Mouse (Mus musculus): ENCODE measurements around the gene Snx29.

Snx29 gene

GRCm38 (mm10) chr16:11589782-11590695, 267.3 kb downstream of the Snx29 start:
- DNase-seq (ENCODE audit: low read depth, low spot score) = no peak

GRCm38 (mm10) chr16:11596599-11596998, 273.9 kb downstream of the Snx29 start:
- no peak for DNase-seq (ENCODE audit: low read depth, low spot score)

GRCm38 (mm10) chr16:11597769-11598168, 275.1 kb downstream of the Snx29 start:
- DNase-seq (ENCODE audit: low read depth, low spot score) = no peak

GRCm38 (mm10) chr16:11599523-11599922, 276.8 kb downstream of the Snx29 start:
- DNase-seq (ENCODE audit: low read depth, low spot score) = no peak

- no peak for DNase-seq (ENCODE audit: low read depth, low spot score)
Measured at GRCm38 (mm10) chr16:11601336-11602082, 278.8 kb downstream of the Snx29 start.

GRCm38 (mm10) chr16:11603667-11604422, 281.1 kb downstream of the Snx29 start:
- DNase-seq (ENCODE audit: low read depth, low spot score) = no peak

- DNase-seq (ENCODE audit: low read depth, low spot score) = no peak
Measured at GRCm38 (mm10) chr16:11612526-11613126, 289.9 kb downstream of the Snx29 start.

GRCm38 (mm10) chr16:11614401-11615014, 291.8 kb downstream of the Snx29 start:
- no peak for DNase-seq (ENCODE audit: low read depth, low spot score)

- DNase-seq (ENCODE audit: low read depth, low spot score) = no peak
Measured at GRCm38 (mm10) chr16:11615633-11616032, 292.9 kb downstream of the Snx29 start.

GRCm38 (mm10) chr16:11619951-11620350, 297.2 kb downstream of the Snx29 start:
- no peak for DNase-seq (ENCODE audit: low read depth, low spot score)

GRCm38 (mm10) chr16:11621042-11621441, 298.3 kb downstream of the Snx29 start:
- DNase-seq (ENCODE audit: low read depth, low spot score) = no peak

GRCm38 (mm10) chr16:11621664-11622063, 299.0 kb downstream of the Snx29 start:
- no peak for DNase-seq (ENCODE audit: low read depth, low spot score)

- no peak for DNase-seq (ENCODE audit: low read depth, low spot score)
Measured at GRCm38 (mm10) chr16:11623032-11623431, 300.3 kb downstream of the Snx29 start.

GRCm38 (mm10) chr16:11624121-11624520, 301.4 kb downstream of the Snx29 start:
- DNase-seq (ENCODE audit: low read depth, low spot score) = no peak

GRCm38 (mm10) chr16:11626004-11626481, 303.3 kb downstream of the Snx29 start:
- DNase-seq (ENCODE audit: low read depth, low spot score) = no peak

- DNase-seq (ENCODE audit: low read depth, low spot score) = no peak
Measured at GRCm38 (mm10) chr16:11626616-11627015, 303.9 kb downstream of the Snx29 start.

- DNase-seq (ENCODE audit: low read depth, low spot score) = no peak
Measured at GRCm38 (mm10) chr16:11627866-11628638, 305.3 kb downstream of the Snx29 start.

GRCm38 (mm10) chr16:11629704-11630103, 307.0 kb downstream of the Snx29 start:
- DNase-seq (ENCODE audit: low read depth, low spot score) = no peak

GRCm38 (mm10) chr16:11630489-11630888, 307.8 kb downstream of the Snx29 start:
- DNase-seq (ENCODE audit: low read depth, low spot score) = no peak

GRCm38 (mm10) chr16:11632205-11632747, 309.6 kb downstream of the Snx29 start:
- no peak for DNase-seq (ENCODE audit: low read depth, low spot score)

Data from WW6 (cell line).